Mouse (Mus musculus) testis, adult 2 months (tissue): Measurements from ENCODE around the gene Ntf5.

Source experiments
- CTCF ChIP-seq: fragments of 200-500 bp; IDR thresholded peaks from 2 replicates; pipeline ENCODE4 v1.5.1; 2012; ENCODE audit warnings: low read depth, mild to moderate bottlenecking, inconsistent platforms, low read length, moderate library complexity; ENCODE audit not compliant: control insufficient read depth, insufficient read depth, insufficient replicate concordance
- POLR2A ChIP-seq: fragments of 200-500 bp; IDR thresholded peaks from 2 replicates; pipeline ENCODE4 v1.6.1; 2012; ENCODE audit warnings: low read depth, mild to moderate bottlenecking, inconsistent platforms, low read length, moderate library complexity; ENCODE audit not compliant: control insufficient read depth

- TF ChIP-seq POLR2A = no peak
- no peak for TF ChIP-seq CTCF
These were observed 50.7 kb downstream of the Ntf5 start for GRCm38 (mm10) chr7:45463987-45464778.
